Mouse (Mus musculus) MEL (cell line): ENCODE measurements around the gene Slc15a1. TPM values are rescaled to one million over a fixed set of nuclear protein-coding genes. Genes with fewer than 3 reads are reported as not detected.

Experiments used
- DNase-seq: peaks from one replicate; pipeline ENCODE4 v3.0.0; 2011; ENCODE audit warnings: low read depth, low spot score
- H3K27ac ChIP-seq: 2 replicates; pipeline ENCODE4 v1.5.1; 2012; ENCODE audit warnings: low read depth, mild to moderate bottlenecking, control low read depth, low read length, moderate library complexity; ENCODE audit not compliant: control insufficient read depth
- H3K27me3 ChIP-seq, 2 experiments: fragments of 150-350 bp in 1 of 2; sonication (generic) in 1 of 2; 2 replicates each; pipeline ENCODE4 v1.6.1; 2012; ENCODE audit warnings: low read length in 2 of 2, mild to moderate bottlenecking in 2 of 2, improper control_type of control experiment in 1 of 2, moderate library complexity in 1 of 2; ENCODE audit not compliant: insufficient read depth in 2 of 2, control insufficient read depth in 1 of 2
- H3K36me3 ChIP-seq, 2 experiments: 2 replicates each; pipeline ENCODE4 v1.6.1; 2012 to 2014; ENCODE audit warnings: low read length in 2 of 2, improper control_type of control experiment in 1 of 2, inconsistent platforms in 1 of 2, mild to moderate bottlenecking in 1 of 2; ENCODE audit not compliant: insufficient read depth in 2 of 2, control insufficient read depth in 1 of 2
- H3K4me1 ChIP-seq, 2 experiments: fragments of 150-350 bp in 1 of 2; sonication (generic) in 1 of 2; 2 replicates each; pipeline ENCODE4 v1.6.1; 2012; ENCODE audit warnings: low read length in 2 of 2, improper control_type of control experiment in 1 of 2, mild to moderate bottlenecking in 1 of 2; ENCODE audit not compliant: insufficient read depth in 2 of 2, control insufficient read depth in 1 of 2
- H3K4me3 ChIP-seq, 2 experiments: fragments of 150-350 bp in 1 of 2; sonication (generic) in 1 of 2; 2 replicates each; pipeline ENCODE4 v1.5.1; 2012; ENCODE audit warnings: low read depth in 2 of 2, low read length in 2 of 2, mild to moderate bottlenecking in 2 of 2, moderate library complexity in 2 of 2, control low read depth in 1 of 2, improper control_type of control experiment in 1 of 2; ENCODE audit not compliant: control insufficient read depth in 1 of 2, insufficient read depth in 1 of 2
- H3K79me2 ChIP-seq: 2 replicates; pipeline ENCODE4 v1.6.1; 2012; ENCODE audit warnings: mild to moderate bottlenecking, low read length, moderate library complexity; ENCODE audit not compliant: control insufficient read depth, poor library complexity, insufficient read depth
- H3K9ac ChIP-seq: 2 replicates; pipeline ENCODE4 v1.6.1; 2012; ENCODE audit warnings: low read depth, mild to moderate bottlenecking, control low read depth, low read length, moderate library complexity; ENCODE audit not compliant: control insufficient read depth, poor library complexity, severe bottlenecking
- H3K9me3 ChIP-seq: fragments of 150-350 bp; sonication (generic); replicated peaks from 2 replicates; pipeline ENCODE4 v1.6.1; 2012; ENCODE audit warnings: mild to moderate bottlenecking, low read length, improper control_type of control experiment, moderate library complexity; ENCODE audit not compliant: insufficient read depth
- CHD1 ChIP-seq: IDR thresholded peaks from 2 replicates; pipeline ENCODE4 v1.6.1; 2012; ENCODE audit warnings: low read depth, mild to moderate bottlenecking, inconsistent platforms, low read length, improper control_type of control experiment
- CHD2 ChIP-seq: IDR thresholded peaks from 2 replicates; pipeline ENCODE4 v1.6.1; 2011; ENCODE audit warnings: low read length, improper control_type of control experiment
- E2F4 ChIP-seq: IDR thresholded peaks from 2 replicates; pipeline ENCODE4 v1.6.1; 2011; ENCODE audit warnings: low read depth, low read length, improper control_type of control experiment, borderline replicate concordance
- ELF1 ChIP-seq: IDR thresholded peaks from 2 replicates; pipeline ENCODE4 v1.6.1; 2014; ENCODE audit warnings: low read depth, mild to moderate bottlenecking, inconsistent platforms, low read length, improper control_type of control experiment, moderate library complexity
- EP300 ChIP-seq, 2 experiments: IDR thresholded peaks; 2 replicates each; pipeline ENCODE4 v1.6.1; 2011; ENCODE audit warnings: improper control_type of control experiment in 2 of 2, low read length in 2 of 2, low read depth in 1 of 2, mild to moderate bottlenecking in 1 of 2
- ETS1 ChIP-seq: IDR thresholded peaks from 2 replicates; pipeline ENCODE4 v1.6.1; 2012; ENCODE audit warnings: low read depth, mild to moderate bottlenecking, inconsistent platforms, low read length, improper control_type of control experiment, moderate library complexity
- GATA1 ChIP-seq: IDR thresholded peaks from 2 replicates; pipeline ENCODE4 v1.6.1; 2011; ENCODE audit warnings: low read depth, low read length, improper control_type of control experiment
- HCFC1 ChIP-seq: IDR thresholded peaks from 2 replicates; pipeline ENCODE4 v1.6.1; 2012; ENCODE audit warnings: low read depth, mild to moderate bottlenecking, inconsistent platforms, low read length, improper control_type of control experiment, moderate library complexity
- JUND ChIP-seq: IDR thresholded peaks from 2 replicates; pipeline ENCODE4 v1.6.1; 2011; ENCODE audit warnings: low read depth, mild to moderate bottlenecking, improper control_type of control experiment, low read length
- KAT2A ChIP-seq: conservative IDR thresholded peaks from 2 replicates; pipeline ENCODE4 v1.6.1; 2012; ENCODE audit warnings: low read depth, low read length, improper control_type of control experiment, inconsistent platforms
- MAFK ChIP-seq: IDR thresholded peaks from 2 replicates; pipeline ENCODE4 v1.6.1; 2011; ENCODE audit warnings: low read depth, mild to moderate bottlenecking, low read length, improper control_type of control experiment, borderline replicate concordance
- MAX ChIP-seq: IDR thresholded peaks from 2 replicates; pipeline ENCODE4 v1.6.1; 2011; ENCODE audit warnings: low read length, improper control_type of control experiment
- MEF2A ChIP-seq: IDR thresholded peaks from 2 replicates; pipeline ENCODE4 v1.6.1; 2014; ENCODE audit warnings: low read depth, mild to moderate bottlenecking, inconsistent platforms, low read length, improper control_type of control experiment; ENCODE audit not compliant: poor library complexity, insufficient replicate concordance, severe bottlenecking; ENCODE audit errors: extremely low read depth
- MYB ChIP-seq: IDR thresholded peaks from 2 replicates; pipeline ENCODE4 v1.6.1; 2011; ENCODE audit warnings: mild to moderate bottlenecking, low read depth, low read length, improper control_type of control experiment
- MYC ChIP-seq: IDR thresholded peaks from 2 replicates; pipeline ENCODE4 v1.6.1; 2011; ENCODE audit warnings: low read depth, mild to moderate bottlenecking, low read length, improper control_type of control experiment, moderate library complexity
- NRF1 ChIP-seq: IDR thresholded peaks from 2 replicates; pipeline ENCODE4 v1.6.1; 2014; ENCODE audit warnings: low read depth, mild to moderate bottlenecking, inconsistent platforms, low read length, improper control_type of control experiment, moderate library complexity; ENCODE audit not compliant: poor library complexity, insufficient read depth, severe bottlenecking
- TAL1 ChIP-seq: IDR thresholded peaks from 2 replicates; pipeline ENCODE4 v1.6.1; 2012; ENCODE audit warnings: mild to moderate bottlenecking, inconsistent platforms, low read length, moderate library complexity, mixed read lengths
- TBP ChIP-seq: IDR thresholded peaks from 2 replicates; pipeline ENCODE4 v1.8.0; 2011; ENCODE audit warnings: low read depth, low read length, improper control_type of control experiment
- TCF12 ChIP-seq: IDR thresholded peaks from 2 replicates; pipeline ENCODE4 v1.6.1; 2014; ENCODE audit warnings: low read depth, mild to moderate bottlenecking, inconsistent platforms, low read length, improper control_type of control experiment, moderate library complexity
- UBTF ChIP-seq: IDR thresholded peaks from 2 replicates; pipeline ENCODE4 v1.6.1; 2012; ENCODE audit warnings: low read depth, mild to moderate bottlenecking, inconsistent platforms, low read length, improper control_type of control experiment, moderate library complexity, borderline replicate concordance; ENCODE audit not compliant: insufficient read depth
- USF2 ChIP-seq, 2 experiments: IDR thresholded peaks; 2 replicates each; pipeline ENCODE4 v1.6.1; 2011 to 2012; ENCODE audit warnings: improper control_type of control experiment in 2 of 2, low read length in 2 of 2, borderline replicate concordance in 1 of 2, inconsistent platforms in 1 of 2, low read depth in 1 of 2, mild to moderate bottlenecking in 1 of 2; ENCODE audit not compliant: insufficient read depth in 1 of 2
- ZNF384 ChIP-seq: IDR thresholded peaks from 2 replicates; pipeline ENCODE4 v1.6.1; 2012; ENCODE audit warnings: low read depth, mild to moderate bottlenecking, inconsistent platforms, low read length, improper control_type of control experiment
- polyA plus RNA-seq, 2 experiments: library from polyadenylated mRNA; stranded (reverse) in 1 of 2; unstranded in 1 of 2; fragments of >175 nt in 1 of 2; fragments of >200 nt in 1 of 2; gene quantifications; 2 replicates each; pipeline versions ENCODE4 v1.2.1 to v1.2.4; 2012; ENCODE audit warnings: low replicate concordance in 2 of 2, low read depth in 1 of 2; ENCODE audit not compliant: insufficient read length in 2 of 2, insufficient read depth in 1 of 2, missing spikeins in 1 of 2
- total RNA-seq: library from RNA; depleted of rRNA; stranded (reverse); fragments of 300-350 nt; gene quantifications from 2 replicates; pipeline ENCODE4 v1.2.3, GENCODE M21; 2012

Gene Slc15a1
- total and polyA plus RNA-seq, 3 experiments, result not detected

DNA sequence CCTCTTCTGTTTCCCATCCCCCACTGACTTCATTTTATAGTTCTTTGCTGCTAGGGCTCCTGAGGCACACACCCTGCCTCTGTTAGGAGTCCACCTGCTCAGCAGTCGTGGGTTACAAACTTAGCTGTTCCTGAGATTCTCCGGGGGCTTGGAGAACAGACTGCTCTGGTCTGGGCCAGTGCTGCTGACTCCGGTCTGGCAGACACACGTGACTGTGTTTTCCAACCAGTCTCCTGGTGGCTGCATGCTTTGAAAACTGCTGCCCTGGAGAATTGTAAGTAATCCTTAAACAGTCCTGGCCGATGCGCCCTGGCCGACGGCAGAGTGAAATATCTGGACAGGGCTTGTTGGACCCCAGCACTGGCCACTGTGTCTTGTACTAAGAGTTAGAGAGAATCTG, 12.7 kb downstream of the Slc15a1 start:
- H3K27me3 ChIP-seq, result 0 out of 4 replicates have a peak, but pooled peaks cover 0 to 2% of the 10 kb centered on the region in 2 experiments
- H3K9me3 ChIP-seq, result no peaks in the 10 kb centered on the region
- TF ChIP-seq ETS1 (no peak), ELF1 (no peak), CHD1 (no peak), NRF1 (no peak), GATA1 (no peak), EP300 (IDR thresholded peaks at IDR 0.05; ENCODE audit: low read depth in 1 of 2, low read length in 2 of 2) (no peak), TCF12 (no peak), MAX (no peak)
- TF ChIP-seq, all 39 proteins: peak for 0
- H3K27ac ChIP-seq, result no peak overlapping the region
- H3K9ac ChIP-seq, result no peak overlapping the region
- no peaks in the 10 kb centered on the region for H3K36me3 ChIP-seq
- H3K4me3 ChIP-seq, result no peak overlapping the region
- no peak for DNase-seq
- H3K4me1 ChIP-seq, result no peaks in the 10 kb centered on the region
- H3K79me2 ChIP-seq, result no peaks in the 10 kb centered on the region

DNA sequence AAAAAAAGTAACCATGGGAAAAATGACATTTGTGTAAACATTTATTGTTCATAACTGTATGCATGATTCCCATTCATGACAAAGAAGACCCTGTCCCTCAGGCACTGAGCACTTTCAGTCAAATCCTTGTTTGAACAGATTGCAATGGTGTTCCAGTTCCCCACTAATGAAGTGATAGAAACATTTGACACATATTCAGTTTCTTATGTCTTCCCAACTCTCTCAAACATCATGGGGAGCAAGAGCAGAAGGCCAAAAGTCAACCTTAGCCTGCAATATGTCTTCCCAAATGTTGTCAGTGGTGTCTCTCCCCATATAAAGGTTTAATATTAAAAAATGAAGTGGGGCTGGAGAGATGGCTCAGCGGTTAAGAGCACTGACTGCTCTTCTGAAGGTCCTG, 19.3 kb downstream of the Slc15a1 start:
- TF ChIP-seq TBP (0 out of 2 replicates have a peak, but pooled peaks have one; percentile 30), HCFC1 (no peak)
- TF ChIP-seq, all 39 proteins: peak for 1

DNA sequence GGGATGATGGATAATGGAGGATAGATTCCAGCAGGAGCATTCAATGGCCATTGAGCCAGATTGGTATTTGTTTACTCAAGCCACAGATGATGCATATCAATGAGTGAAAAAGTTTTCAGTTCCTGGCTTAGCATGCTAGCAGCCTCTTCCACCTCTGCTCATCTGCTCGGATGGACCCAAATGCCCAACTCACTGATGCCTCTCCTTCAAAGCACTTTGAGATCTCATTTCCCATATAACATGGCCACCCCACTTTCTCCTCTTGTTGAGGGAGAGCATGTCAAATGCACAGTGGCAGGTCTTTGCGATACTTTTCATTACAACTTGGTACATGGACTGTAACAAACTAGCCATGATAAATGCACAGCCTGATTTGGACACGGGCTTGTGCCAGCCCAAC, 20.6 kb downstream of the Slc15a1 start:
- Histone ChIP-seq H3K79me2 (no peaks in the 10 kb centered on the region), H3K27me3 (0 out of 4 replicates have a peak, but pooled peaks cover 0 to 3% of the 10 kb centered on the region in 2 experiments)

More for the DNA sequence above, 19.3 kb downstream of the Slc15a1 start:
- DNase-seq, result no peak
- Histone ChIP-seq H3K9me3 (no peaks in the 10 kb centered on the region), H3K4me1 (no peaks in the 10 kb centered on the region), H3K79me2 (no peaks in the 10 kb centered on the region), H3K27me3 (0 out of 4 replicates have a peak, but pooled peaks cover 0 to 2% of the 10 kb centered on the region in 2 experiments), H3K36me3 (no peaks in the 10 kb centered on the region), H3K27ac (no peak overlapping the region), H3K4me3 (no peak overlapping the region), H3K9ac (no peak overlapping the region)

More for the DNA sequence above, 20.6 kb downstream of the Slc15a1 start:
- no peak overlapping the region for H3K9ac ChIP-seq
- H3K9me3 ChIP-seq, result no peaks in the 10 kb centered on the region
- no peaks in the 10 kb centered on the region for H3K4me1 ChIP-seq
- no peaks in the 10 kb centered on the region for H3K36me3 ChIP-seq
- DNase-seq, result peak; percentile 66
- no peak overlapping the region for H3K27ac ChIP-seq
- TF ChIP-seq TAL1 (no peak), MEF2A (no peak), KAT2A (no peak), UBTF (no peak), EP300 (IDR thresholded peaks at IDR 0.05; ENCODE audit: low read depth in 1 of 2, low read length in 2 of 2) (no peak), MYB (no peak), GATA1 (no peak), ZNF384 (no peak), E2F4 (no peak), MAFK (no peak), JUND (no peak), CHD2 (no peak), MYC (no peak), HCFC1 (no peak), NRF1 (no peak), ELF1 (no peak), CHD1 (no peak), TBP (no peak), USF2 (IDR thresholded peaks at IDR 0.05; ENCODE audit: borderline replicate concordance in 1 of 2, insufficient read depth in 1 of 2, low read depth in 1 of 2, low read length in 2 of 2) (no peak)
- no peak overlapping the region for H3K4me3 ChIP-seq
